Mouse (Mus musculus): Measurements from ENCODE around the gene Lefty1. TPM values are rescaled to one million over a fixed set of nuclear protein-coding genes. Genes with fewer than 3 reads are reported as not detected.

Gene Lefty1
- total and polyA plus RNA-seq, 2 experiments = 1.4 to 1.8 TPM

DNA sequence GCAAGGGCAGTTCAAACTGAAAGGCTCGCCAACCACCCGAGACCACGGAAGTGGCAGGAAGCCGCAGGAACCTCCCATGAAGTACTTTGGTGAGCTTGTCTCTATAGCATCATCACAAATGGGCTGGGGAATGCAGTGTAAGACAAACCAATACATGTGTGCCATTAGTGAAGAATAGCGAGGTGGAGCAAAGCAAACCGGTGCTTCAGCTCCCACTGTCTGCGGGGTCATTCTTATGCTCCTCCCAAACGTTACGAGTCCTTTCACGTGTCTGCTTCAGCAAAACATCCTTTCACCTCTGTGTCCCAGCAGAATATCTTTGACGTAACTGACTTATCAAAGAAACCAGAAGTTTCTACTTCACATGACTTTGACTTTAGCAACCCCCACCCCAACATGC lies 18.4 kb upstream of the Lefty1 start:
- 91% methylated on average over 11 of the region's 11 CpGs for WGBS
- Histone ChIP-seq H3K27me3 (ENCODE audit: control insufficient read depth, insufficient read depth, low read length) (no peaks in the 10 kb centered on the region), H3K27ac (replicated peaks; ENCODE audit: insufficient read depth, low read depth, low read length) (no peak overlapping the region), H3K4me3 (ENCODE audit: insufficient read depth, low read depth, low read length) (no peak overlapping the region), H3K79me2 (ENCODE audit: control insufficient read depth, insufficient read depth, low read length) (no peaks in the 10 kb centered on the region), H3K4me1 (ENCODE audit: control insufficient read depth, insufficient read depth, low read length) (no peaks in the 10 kb centered on the region), H3K36me3 (ENCODE audit: control insufficient read depth, insufficient read depth, low read length) (no peaks in the 10 kb centered on the region), H3K9ac (ENCODE audit: low read depth, low read length) (no peak overlapping the region)
- DNase-seq (ENCODE audit: extremely low read depth, low read depth, low spot score) = no peak
- TF ChIP-seq POLR2A (IDR thresholded peaks at IDR 0.05; ENCODE audit: extremely low read depth, insufficient read depth, low read length) (no peak), CTCF (IDR thresholded peaks at IDR 0.05; ENCODE audit: low read depth, low read length) (no peak)

- WGBS = 34% methylated on average over 1 of the region's 1 CpGs
- Histone ChIP-seq H3K4me3 (ENCODE audit: insufficient read depth, low read depth, low read length) (no peak overlapping the region), H3K79me2 (ENCODE audit: control insufficient read depth, insufficient read depth, low read length) (no peaks in the 10 kb centered on the region), H3K4me1 (ENCODE audit: control insufficient read depth, insufficient read depth, low read length) (no peaks in the 10 kb centered on the region), H3K36me3 (ENCODE audit: control insufficient read depth, insufficient read depth, low read length) (no peaks in the 10 kb centered on the region), H3K27ac (replicated peaks; ENCODE audit: insufficient read depth, low read depth, low read length) (no peak overlapping the region), H3K27me3 (ENCODE audit: control insufficient read depth, insufficient read depth, low read length) (no peaks in the 10 kb centered on the region), H3K9ac (ENCODE audit: low read depth, low read length) (no peak overlapping the region)
- DNase-seq (ENCODE audit: extremely low read depth, low read depth, low spot score) = no peak
- TF ChIP-seq POLR2A (IDR thresholded peaks at IDR 0.05; ENCODE audit: extremely low read depth, insufficient read depth, low read length) = no peak
- no peak for TF ChIP-seq CTCF (IDR thresholded peaks at IDR 0.05; ENCODE audit: low read depth, low read length)
These were observed 17.8 kb upstream of the Lefty1 start for GRCm38 (mm10) chr1:180917053-180917452.

DNA sequence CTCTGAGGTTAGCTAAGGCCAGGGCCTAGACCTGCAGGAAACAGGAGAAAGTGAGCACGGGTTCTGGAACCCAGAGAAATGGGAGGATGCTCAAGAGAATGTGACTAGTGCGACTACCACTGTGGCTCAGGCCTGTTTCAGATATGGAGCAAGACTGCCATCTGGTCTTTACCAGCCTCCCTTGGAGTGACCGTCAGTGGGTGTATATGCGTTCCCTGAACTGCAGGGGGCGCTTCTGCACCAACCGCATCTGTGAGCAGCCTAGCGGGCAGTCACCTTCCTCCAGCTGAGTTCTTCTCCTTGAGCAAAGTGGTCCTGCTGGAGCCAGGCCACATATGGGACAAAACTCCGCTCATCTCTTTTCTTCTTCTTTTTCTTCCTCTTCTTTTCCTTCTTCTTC lies 15.1 kb upstream of the Lefty1 start:
- 37% methylated on average over 8 of the region's 8 CpGs for WGBS
- no peak overlapping the region for H3K4me3 ChIP-seq (ENCODE audit: insufficient read depth, low read depth, low read length)
- no peaks in the 10 kb centered on the region for H3K27me3 ChIP-seq (ENCODE audit: control insufficient read depth, insufficient read depth, low read length)
- DNase-seq (ENCODE audit: extremely low read depth, low read depth, low spot score) = no peak
- peak; percentile 94 for TF ChIP-seq CTCF (IDR thresholded peaks at IDR 0.05; ENCODE audit: low read depth, low read length)
- TF ChIP-seq POLR2A (IDR thresholded peaks at IDR 0.05; ENCODE audit: extremely low read depth, insufficient read depth, low read length) = no peak
- no peaks in the 10 kb centered on the region for H3K4me1 ChIP-seq (ENCODE audit: control insufficient read depth, insufficient read depth, low read length)
- H3K79me2 ChIP-seq (ENCODE audit: control insufficient read depth, insufficient read depth, low read length) = no peaks in the 10 kb centered on the region
- no peaks in the 10 kb centered on the region for H3K36me3 ChIP-seq (ENCODE audit: control insufficient read depth, insufficient read depth, low read length)
- no peak overlapping the region for H3K27ac ChIP-seq (replicated peaks; ENCODE audit: insufficient read depth, low read depth, low read length)
- H3K9ac ChIP-seq (ENCODE audit: low read depth, low read length) = no peak overlapping the region

DNA sequence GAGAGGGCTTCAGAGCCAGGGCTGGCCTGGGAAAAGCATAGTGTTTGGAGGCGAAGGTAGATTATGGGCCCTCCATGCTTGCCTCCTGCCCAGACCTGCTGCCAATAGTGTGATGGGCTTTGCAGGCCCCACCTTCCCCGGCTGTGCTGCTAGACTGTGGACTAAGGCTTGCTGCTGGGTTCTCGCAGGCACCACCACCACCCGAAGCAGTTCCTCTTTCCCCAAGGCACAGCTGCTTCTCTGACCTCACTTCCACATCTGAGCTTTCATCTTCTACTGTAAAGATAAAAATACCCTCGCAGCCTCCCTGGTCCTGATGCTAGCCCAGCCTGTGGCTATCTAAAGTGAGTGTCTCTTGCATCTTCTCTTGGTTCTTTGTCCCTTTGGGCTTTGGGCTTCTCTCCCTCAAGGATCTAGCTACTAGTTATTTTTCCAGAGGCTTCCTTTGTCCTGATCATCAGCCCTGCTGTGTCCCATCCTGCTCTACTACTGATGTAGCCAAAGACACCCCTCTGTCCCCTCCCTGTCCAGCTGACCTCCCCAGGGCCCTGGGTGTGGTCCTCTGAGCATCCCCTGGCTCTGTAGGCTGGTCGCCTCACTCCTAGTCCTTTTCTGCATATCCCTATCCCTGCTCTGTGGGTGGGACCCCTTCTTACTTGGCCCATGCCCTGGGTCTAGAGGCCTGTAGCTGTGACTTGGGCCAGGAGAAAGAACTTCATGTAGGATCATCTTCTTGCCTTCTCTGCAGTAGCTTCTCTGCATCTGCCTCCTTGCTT lies 12.4 kb upstream of the Lefty1 start:
- H3K36me3 ChIP-seq (ENCODE audit: control insufficient read depth, insufficient read depth, low read length) = no peaks in the 10 kb centered on the region
- no peak for DNase-seq (ENCODE audit: extremely low read depth, low read depth, low spot score)
- 77% methylated on average over 6 of the region's 6 CpGs for WGBS
- no peak overlapping the region for H3K27ac ChIP-seq (replicated peaks; ENCODE audit: insufficient read depth, low read depth, low read length)
- no peaks in the 10 kb centered on the region for H3K4me1 ChIP-seq (ENCODE audit: control insufficient read depth, insufficient read depth, low read length)
- TF ChIP-seq POLR2A (IDR thresholded peaks at IDR 0.05; ENCODE audit: extremely low read depth, insufficient read depth, low read length) = no peak
- TF ChIP-seq CTCF (IDR thresholded peaks at IDR 0.05; ENCODE audit: low read depth, low read length) = no peak
- H3K9ac ChIP-seq (ENCODE audit: low read depth, low read length) = no peak overlapping the region
- no peaks in the 10 kb centered on the region for H3K27me3 ChIP-seq (ENCODE audit: control insufficient read depth, insufficient read depth, low read length)
- no peak overlapping the region for H3K4me3 ChIP-seq (ENCODE audit: insufficient read depth, low read depth, low read length)
- no peaks in the 10 kb centered on the region for H3K79me2 ChIP-seq (ENCODE audit: control insufficient read depth, insufficient read depth, low read length)

GRCm38 (mm10) chr1:180924737-180925136 lies 10.1 kb upstream of the Lefty1 start:
- TF ChIP-seq POLR2A (IDR thresholded peaks at IDR 0.05; ENCODE audit: extremely low read depth, insufficient read depth, low read length) (no peak), CTCF (IDR thresholded peaks at IDR 0.05; ENCODE audit: low read depth, low read length) (no peak)
- no peak overlapping the region for H3K9ac ChIP-seq (ENCODE audit: low read depth, low read length)
- no peak for DNase-seq (ENCODE audit: extremely low read depth, low read depth, low spot score)
- no peaks in the 10 kb centered on the region for H3K36me3 ChIP-seq (ENCODE audit: control insufficient read depth, insufficient read depth, low read length)
- H3K4me3 ChIP-seq (ENCODE audit: insufficient read depth, low read depth, low read length) = no peak overlapping the region
- no peaks in the 10 kb centered on the region for H3K27me3 ChIP-seq (ENCODE audit: control insufficient read depth, insufficient read depth, low read length)
- H3K27ac ChIP-seq (replicated peaks; ENCODE audit: insufficient read depth, low read depth, low read length) = no peak overlapping the region
- no peaks in the 10 kb centered on the region for H3K4me1 ChIP-seq (ENCODE audit: control insufficient read depth, insufficient read depth, low read length)
- H3K79me2 ChIP-seq (ENCODE audit: control insufficient read depth, insufficient read depth, low read length) = no peaks in the 10 kb centered on the region
- WGBS = 90% methylated on average over 2 of the region's 2 CpGs

DNA sequence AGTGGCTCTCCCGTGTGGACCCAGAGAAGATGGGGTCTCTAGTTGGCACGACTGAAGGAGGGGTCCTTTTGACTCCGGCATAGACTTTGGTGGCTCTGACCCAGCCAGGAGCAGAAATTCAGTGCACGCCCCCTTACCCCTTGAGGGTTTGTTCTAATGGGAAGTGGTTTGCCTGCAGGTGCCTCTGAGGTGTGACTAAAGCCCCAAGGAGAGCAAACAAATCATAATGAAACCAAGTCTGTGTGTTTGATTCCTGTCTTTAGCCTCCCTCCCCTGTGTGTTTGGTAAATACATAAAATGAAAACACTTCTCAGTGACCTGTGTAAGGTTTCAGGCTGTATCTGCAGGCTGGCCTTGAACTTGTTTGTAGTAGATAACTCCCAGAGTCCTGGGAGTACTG lies 8.5 kb upstream of the Lefty1 start:
- H3K79me2 ChIP-seq (ENCODE audit: control insufficient read depth, insufficient read depth, low read length) = no peaks in the 10 kb centered on the region
- H3K9ac ChIP-seq (ENCODE audit: low read depth, low read length) = no peak overlapping the region
- H3K27me3 ChIP-seq (ENCODE audit: control insufficient read depth, insufficient read depth, low read length) = no peaks in the 10 kb centered on the region
- no peaks in the 10 kb centered on the region for H3K36me3 ChIP-seq (ENCODE audit: control insufficient read depth, insufficient read depth, low read length)
- H3K4me1 ChIP-seq (ENCODE audit: control insufficient read depth, insufficient read depth, low read length) = no peaks in the 10 kb centered on the region
- TF ChIP-seq POLR2A (IDR thresholded peaks at IDR 0.05; ENCODE audit: extremely low read depth, insufficient read depth, low read length) = no peak
- no peak for TF ChIP-seq CTCF (IDR thresholded peaks at IDR 0.05; ENCODE audit: low read depth, low read length)
- H3K27ac ChIP-seq (replicated peaks; ENCODE audit: insufficient read depth, low read depth, low read length) = no peak overlapping the region
- no peak for DNase-seq (ENCODE audit: extremely low read depth, low read depth, low spot score)
- 66% methylated on average over 4 of the region's 4 CpGs for WGBS
- H3K4me3 ChIP-seq (ENCODE audit: insufficient read depth, low read depth, low read length) = no peak overlapping the region
